Mouse (Mus musculus): ENCODE results near the gene Tpmt. TPM values are rescaled to one million over a fixed set of nuclear protein-coding genes. Genes with fewer than 3 reads are reported as not detected.

The Tpmt gene
- polyA plus RNA-seq (2017; shearing (Covaris generic)) = 7.2 TPM

GRCm38 (mm10) chr13:47044617-47044947 lies at the start of gene Tpmt:
Gene Tpmt, minus strand, starts transcription at chr13:47044737.

GRCm38 (mm10) chr13:47043030-47043680 lies 1.4 kb downstream of the Tpmt start, which contains the start of gene Kdm1b:
Gene Kdm1b, plus strand, starts transcription at chr13:47043499.

GRCm38 (mm10) chr13:47014334-47015194 lies 30.0 kb downstream of the Tpmt start, which contains the start of gene Nhlrc1:
Gene Nhlrc1, minus strand, starts transcription at chr13:47014850.

Other genes with a start within 250 kb of the Tpmt start
- 15.2 TPM for gene Kif13a, start 114.9 kb downstream of the Tpmt start, polyA plus RNA-seq (2017; shearing (Covaris generic))
- 2.6 TPM for gene Nhlrc1, start 29.9 kb downstream of the Tpmt start, polyA plus RNA-seq (2017; shearing (Covaris generic))
- gene Kdm1b, start 1.2 kb downstream of the Tpmt start, polyA plus RNA-seq (2017; shearing (Covaris generic)) = 32.9 TPM
- 171 TPM for gene Dek, start 61.5 kb upstream of the Tpmt start, polyA plus RNA-seq (2017; shearing (Covaris generic))
- 0.10 TPM for gene Rnf144b, start 77.9 kb upstream of the Tpmt start, polyA plus RNA-seq (2017; shearing (Covaris generic))